Mouse (Mus musculus): ENCODE measurements at regions not wholly inside any gene's neighbourhood (a gene's known extent, or its start where the extent isn't known, plus 50 kb on each side); places are given as distances from the start of the nearest gene placed in this dataset.

- TF ChIP-seq CTCF (IDR thresholded peaks at IDR 0.05; ENCODE audit: borderline replicate concordance, insufficient read depth, low read length) (no peak), POLR2A (IDR thresholded peaks at IDR 0.05; ENCODE audit: low read depth, low read length) (no peak)
These were observed 72.8 kb upstream of the Bcl6 start for GRCm38 (mm10) chr16:24061496-24061895.

All from embryonic fibroblast, embryonic 13.5 days (primary cell).